Mouse (Mus musculus): Measurements from ENCODE around the gene Wnt6. TPM values are rescaled to one million over a fixed set of nuclear protein-coding genes. Genes with fewer than 3 reads are reported as not detected.

The Wnt6 gene
- polyA plus RNA-seq, 1 experiment from 2014 or later, result 37.6 TPM

DNA sequence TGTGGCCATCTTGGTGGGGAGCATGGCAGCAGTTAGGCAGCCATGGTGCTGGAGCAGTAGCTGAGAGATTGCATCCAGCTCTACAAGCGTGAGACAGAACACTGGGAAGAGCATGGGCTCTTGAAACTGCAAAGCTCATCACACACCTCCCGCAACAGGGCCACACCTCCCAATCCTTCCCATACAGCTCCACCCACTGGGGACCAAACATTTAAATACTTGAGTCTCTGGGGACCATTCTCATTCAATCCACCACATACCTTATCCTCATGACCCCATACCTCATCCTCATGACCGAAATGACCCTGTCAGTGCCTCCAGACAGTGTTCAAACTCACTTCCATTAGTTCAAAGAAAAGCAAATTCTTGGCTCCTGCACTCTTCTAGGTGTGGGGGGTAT, 61.6 kb downstream of the Wnt6 start:
- Histone ChIP-seq H3K9ac (no peak overlapping the region), H3K4me2 (replicated peaks) (no peak overlapping the region), H3K4me1 (no peaks in the 10 kb centered on the region), H3K36me3 (no peaks in the 10 kb centered on the region), H3K4me3 (replicated peaks) (no peak overlapping the region), H3K27ac (replicated peaks) (no peak overlapping the region), H3K27me3 (peaks cover 4% of the 10 kb centered on the region; the same call in 1 of the 2 replicates), H3K9me3 (replicated peaks) (no peaks in the 10 kb centered on the region)
- 76% methylated on average over 3 of the region's 3 CpGs for WGBS
- ATAC-seq (ENCODE audit: insufficient number of reproducible peaks, low FRiP score, low TSS enrichment, low read depth), result no peak

Other genes starting within 250 kb of the Wnt6 start
- gene Plcd4, start 229.0 kb upstream of the Wnt6 start, polyA plus RNA-seq (2015; fragmentation: Nextera tagmentation; extraction: Ambion mirVana), result 0.80 and 1.6 TPM in 2 replicates
- 26.1 and 28.8 TPM in 2 replicates for gene Usp37, start 227.6 kb upstream of the Wnt6 start, polyA plus RNA-seq (2015; fragmentation: Nextera tagmentation; extraction: Ambion mirVana)
- 7.2 and 7.7 TPM in 2 replicates for gene Zfp142, start 183.6 kb upstream of the Wnt6 start, polyA plus RNA-seq (2015; fragmentation: Nextera tagmentation; extraction: Ambion mirVana)
- gene Bcs1l, start 183.6 kb upstream of the Wnt6 start, polyA plus RNA-seq (2015; fragmentation: Nextera tagmentation; extraction: Ambion mirVana), result 15.2 and 16.1 TPM in 2 replicates
- 39.7 and 40.5 TPM in 2 replicates for gene Rnf25, start 170.5 kb upstream of the Wnt6 start, polyA plus RNA-seq (2015; fragmentation: Nextera tagmentation; extraction: Ambion mirVana)
- 9.8 and 14.7 TPM in 2 replicates for gene Stk36, start 170.4 kb upstream of the Wnt6 start, polyA plus RNA-seq (2015; fragmentation: Nextera tagmentation; extraction: Ambion mirVana)
- 11.5 and 12.2 TPM in 2 replicates for gene Ttll4, start 110.1 kb upstream of the Wnt6 start, polyA plus RNA-seq (2015; fragmentation: Nextera tagmentation; extraction: Ambion mirVana)
- gene Cyp27a1, start 58.3 kb upstream of the Wnt6 start, polyA plus RNA-seq (2015; fragmentation: Nextera tagmentation; extraction: Ambion mirVana), result 16.9 and 17.0 TPM in 2 replicates
- gene Prkag3, start 22.7 kb upstream of the Wnt6 start, polyA plus RNA-seq (2015; fragmentation: Nextera tagmentation; extraction: Ambion mirVana), result 5.7 and 7.5 TPM in 2 replicates
- 13.3 and 16.3 TPM in 2 replicates for gene Wnt10a, start 19.6 kb downstream of the Wnt6 start, polyA plus RNA-seq (2015; fragmentation: Nextera tagmentation; extraction: Ambion mirVana)
- gene Cdk5r2, start 83.0 kb downstream of the Wnt6 start, polyA plus RNA-seq (2015; fragmentation: Nextera tagmentation; extraction: Ambion mirVana), result 0.12 and 0.13 TPM in 2 replicates
- gene Fev, start 113.5 kb downstream of the Wnt6 start, polyA plus RNA-seq (2015; fragmentation: Nextera tagmentation; extraction: Ambion mirVana), result 0.24 and 0.43 TPM in 2 replicates
- 0.63 and 1.8 TPM in 2 replicates for gene Cryba2, start 121.3 kb downstream of the Wnt6 start, polyA plus RNA-seq (2015; fragmentation: Nextera tagmentation; extraction: Ambion mirVana)
- gene Cfap65, start 163.7 kb downstream of the Wnt6 start, polyA plus RNA-seq (2015; fragmentation: Nextera tagmentation; extraction: Ambion mirVana), result 2.2 and 4.1 TPM in 2 replicates
- 1.6 and 1.7 TPM in 2 replicates for gene Ihh, start 179.8 kb downstream of the Wnt6 start, polyA plus RNA-seq (2015; fragmentation: Nextera tagmentation; extraction: Ambion mirVana)